Mouse (Mus musculus) left cerebral cortex, adult 18-20 months (tissue): ENCODE results near the gene Zdhhc20. TPM values are rescaled to one million over a fixed set of nuclear protein-coding genes. Genes with fewer than 3 reads are reported as not detected.
A peak's percentile ranks its signal among the peaks of the same experiment; 100 is the strongest.
"Not testable (repeated sequence)": the region's sequence is repeated elsewhere in the genome, so short reads cannot be mapped to it uniquely, and the experiment has no call there.

Experiments used
- DNase-seq, 2 experiments: peaks; one replicate each; pipeline ENCODE4 v3.0.0; 2021 to 2022; ENCODE audit warnings: low spot score in 2 of 2, mixed read lengths in 1 of 2
- long read RNA-seq, 2 experiments: library from polyadenylated mRNA; stranded (forward); transcript quantifications; one replicate each; pipeline ENCODE4 v2.0.0; 2021
- total RNA-seq, 2 experiments: library from RNA; stranded (reverse); gene quantifications; 2 replicates each; pipeline ENCODE4 v1.2.3; 2021

Gene Zdhhc20
- 10 to 100 TPM; 34.7 to 38.0 TPM for total RNA-seq
- long read RNA-seq, experiment 1, full-length matches to known transcripts: 22 of 42 reads
- long read RNA-seq, experiment 1, partial matches to known transcripts: 2 of 42 reads
- long read RNA-seq, experiment 1, other reads (novel, unspliced or antisense): 18 of 42 reads
- long read RNA-seq, experiment 2, full-length matches to known transcripts: 18 of 42 reads
- long read RNA-seq, experiment 2, partial matches to known transcripts: 0 of 42 reads
- long read RNA-seq, experiment 2, other reads (novel, unspliced or antisense): 24 of 42 reads

- DNase-seq: peak; percentile 91 to 96
Measured at GRCm38 (mm10) chr14:57890011-57890842, at the start of gene Zdhhc20. Zdhhc20 (minus strand) TSS chr14:57890276.

- no peak for DNase-seq
Measured at GRCm38 (mm10) chr14:57937297-57937696, 47.2 kb upstream of the Zdhhc20 start.

GRCm38 (mm10) chr14:57934666-57935065, 44.6 kb upstream of the Zdhhc20 start:
- no peak for DNase-seq

GRCm38 (mm10) chr14:57933608-57934007, 43.5 kb upstream of the Zdhhc20 start:
- DNase-seq: no peak

GRCm38 (mm10) chr14:57932881-57933443, 42.9 kb upstream of the Zdhhc20 start:
- DNase-seq: no peak

- DNase-seq: no peak
Measured at GRCm38 (mm10) chr14:57921428-57922131, 31.5 kb upstream of the Zdhhc20 start.

- DNase-seq: peak; percentile 22 to 43
Measured at GRCm38 (mm10) chr14:57920568-57921310, 30.7 kb upstream of the Zdhhc20 start.

GRCm38 (mm10) chr14:57919148-57919875, 29.2 kb upstream of the Zdhhc20 start:
- no peak for DNase-seq

GRCm38 (mm10) chr14:57915341-57915740, 25.3 kb upstream of the Zdhhc20 start:
- no peak for DNase-seq

- not testable (repeated sequence) for DNase-seq
Measured at GRCm38 (mm10) chr14:57912211-57913007, 22.3 kb upstream of the Zdhhc20 start.

- DNase-seq: not testable (repeated sequence)
Measured at GRCm38 (mm10) chr14:57911787-57912186, 21.7 kb upstream of the Zdhhc20 start.

GRCm38 (mm10) chr14:57911316-57911715, 21.2 kb upstream of the Zdhhc20 start:
- DNase-seq: no peak

- peak; percentile 86 to 88 for DNase-seq
Measured at GRCm38 (mm10) chr14:57910501-57911068, 20.5 kb upstream of the Zdhhc20 start.

GRCm38 (mm10) chr14:57909297-57909696, 19.2 kb upstream of the Zdhhc20 start:
- no peak for DNase-seq

- no peak for DNase-seq
Measured at GRCm38 (mm10) chr14:57908431-57908830, 18.4 kb upstream of the Zdhhc20 start.

- DNase-seq: no peak
Measured at GRCm38 (mm10) chr14:57901998-57902397, 11.9 kb upstream of the Zdhhc20 start.

GRCm38 (mm10) chr14:57896882-57897281, 6.8 kb upstream of the Zdhhc20 start:
- DNase-seq: no peak

- DNase-seq: not testable (repeated sequence)
Measured at GRCm38 (mm10) chr14:57896088-57896871, 6.2 kb upstream of the Zdhhc20 start.
